Mouse (Mus musculus) forebrain, embryonic 16.5 days (tissue): Measurements from ENCODE around the gene Atxn7l1. TPM values are rescaled to one million over a fixed set of nuclear protein-coding genes. Genes with fewer than 3 reads are reported as not detected.
A peak's percentile ranks its signal among the peaks of the same experiment; 100 is the strongest.

Source experiments
- ATAC-seq: fragments of 200-750 bp; cut with Nextera tagmentation; 2 replicates; pipeline ENCODE4 v1.8.0; 2017; ENCODE audit warnings: mild to moderate bottlenecking, moderate library complexity
- H3K27ac ChIP-seq: fragments of 300-500 bp; sonication (generic); 2 replicates; pipeline ENCODE4 v1.5.1; 2014; ENCODE audit warnings: low read length, control low read depth
- H3K27me3 ChIP-seq: fragments of 300-500 bp; sonication (generic); replicated peaks from 2 replicates; pipeline ENCODE4 v1.6.1; 2014; ENCODE audit warnings: low read length; ENCODE audit not compliant: control insufficient read depth, insufficient read depth
- H3K36me3 ChIP-seq: fragments of 300-500 bp; sonication (generic); 2 replicates; pipeline ENCODE4 v1.6.1; 2014; ENCODE audit not compliant: control insufficient read depth, insufficient read depth
- H3K4me1 ChIP-seq: fragments of 300-500 bp; sonication (generic); replicated peaks from 2 replicates; pipeline ENCODE4 v1.6.1; 2014; ENCODE audit warnings: low read length; ENCODE audit not compliant: control insufficient read depth, insufficient read depth
- H3K4me2 ChIP-seq: fragments of 300-500 bp; sonication (generic); 2 replicates; pipeline ENCODE4 v1.6.1; 2014; ENCODE audit warnings: mild to moderate bottlenecking, low read length, control low read depth
- H3K4me3 ChIP-seq: fragments of 300-500 bp; sonication (generic); replicated peaks from 2 replicates; pipeline ENCODE4 v1.5.1; 2014; ENCODE audit warnings: mild to moderate bottlenecking, low read length, control low read depth
- H3K9ac ChIP-seq: fragments of 300-500 bp; sonication (generic); replicated peaks from 2 replicates; pipeline ENCODE4 v1.6.1; 2014; ENCODE audit warnings: low read depth, low read length, control low read depth
- H3K9me3 ChIP-seq: fragments of 300-500 bp; sonication (generic); 2 replicates; pipeline ENCODE4 v1.6.1; 2016; ENCODE audit warnings: low read length; ENCODE audit not compliant: control insufficient read depth
- WGBS: fragments of 180-500 bp; shearing (Covaris S2); extraction: QIAGEN DNeasy Blood & Tissue Kit; methylation state at CpG from one replicate; pipeline ENCODE4 v1.1.7; 2014; 5-methylcytosine and 5-hydroxymethylcytosine counted together
- polyA plus RNA-seq: library from polyadenylated mRNA; unstranded; fragments of >200 nt; fragmentation: Nextera tagmentation; extraction: Ambion mirVana; gene quantifications from 2 replicates; pipeline ENCODE4 v1.2.1, GENCODE M21; 2015

Atxn7l1 gene
- polyA plus RNA-seq, 1 experiment from 2014 or later: 19.9 TPM

- no peak for ATAC-seq
- Histone ChIP-seq H3K9ac (no peak overlapping the region), H3K36me3 (no peaks in the 10 kb centered on the region), H3K27me3 (no peaks in the 10 kb centered on the region), H3K4me3 (no peak overlapping the region), H3K27ac (no peak overlapping the region), H3K9me3 (no peaks in the 10 kb centered on the region), H3K4me1 (peaks cover 20% of the 10 kb centered on the region), H3K4me2 (no peak overlapping the region)
- 59% methylated on average over 8 of the region's 8 CpGs for WGBS
Measured at GRCm38 (mm10) chr12:33246878-33247277, 99.4 kb downstream of the Atxn7l1 start.

GRCm38 (mm10) chr12:33250197-33250596 lies 102.7 kb downstream of the Atxn7l1 start:
- no peak overlapping the region for H3K27ac ChIP-seq
- H3K27me3 ChIP-seq: no peaks in the 10 kb centered on the region
- no peak overlapping the region for H3K4me3 ChIP-seq
- WGBS: 88% methylated on average over 6 of the region's 6 CpGs
- H3K4me2 ChIP-seq: no peak overlapping the region
- no peaks in the 10 kb centered on the region for H3K36me3 ChIP-seq
- peaks cover 15% of the 10 kb centered on the region for H3K4me1 ChIP-seq
- no peak for ATAC-seq
- no peak overlapping the region for H3K9ac ChIP-seq
- no peaks in the 10 kb centered on the region for H3K9me3 ChIP-seq

GRCm38 (mm10) chr12:33251399-33251798 lies 103.9 kb downstream of the Atxn7l1 start:
- Histone ChIP-seq H3K4me2 (no peak overlapping the region), H3K4me3 (no peak overlapping the region), H3K9me3 (no peaks in the 10 kb centered on the region), H3K27ac (no peak overlapping the region; the same call in 1 of the 2 replicates), H3K9ac (no peak overlapping the region), H3K36me3 (no peaks in the 10 kb centered on the region), H3K27me3 (no peaks in the 10 kb centered on the region), H3K4me1 (peaks cover 11% of the 10 kb centered on the region)
- 63% methylated on average over 8 of the region's 8 CpGs for whole genome bisulfite sequencing
- no peak for ATAC-seq

GRCm38 (mm10) chr12:33252621-33253020 lies 105.1 kb downstream of the Atxn7l1 start:
- no peaks in the 10 kb centered on the region for H3K9me3 ChIP-seq
- no peak overlapping the region for H3K4me3 ChIP-seq
- H3K9ac ChIP-seq: no peak overlapping the region
- no peaks in the 10 kb centered on the region for H3K27me3 ChIP-seq
- WGBS: 84% methylated on average over 6 of the region's 6 CpGs
- ATAC-seq: no peak
- H3K4me2 ChIP-seq: no peak overlapping the region
- peaks cover 11% of the 10 kb centered on the region for H3K4me1 ChIP-seq
- H3K36me3 ChIP-seq: no peaks in the 10 kb centered on the region
- H3K27ac ChIP-seq: no peak overlapping the region

GRCm38 (mm10) chr12:33253206-33253605 lies 105.7 kb downstream of the Atxn7l1 start:
- H3K27me3 ChIP-seq: no peaks in the 10 kb centered on the region
- peaks cover 11% of the 10 kb centered on the region for H3K4me1 ChIP-seq
- H3K9ac ChIP-seq: no peak overlapping the region; the same call in 1 of the 2 replicates
- H3K36me3 ChIP-seq: no peaks in the 10 kb centered on the region
- H3K4me2 ChIP-seq: no peak overlapping the region
- 41% methylated on average over 9 of the region's 9 CpGs for WGBS
- H3K4me3 ChIP-seq: no peak overlapping the region
- H3K27ac ChIP-seq: peak overlapping the region; percentile 24; the same call in 1 of the 2 replicates
- no peaks in the 10 kb centered on the region for H3K9me3 ChIP-seq
- ATAC-seq: no peak

- H3K4me1 ChIP-seq: peaks cover 11% of the 10 kb centered on the region
- no peak for ATAC-seq
- H3K4me2 ChIP-seq: no peak overlapping the region
- 84% methylated on average over 2 of the region's 2 CpGs for WGBS
- H3K36me3 ChIP-seq: no peaks in the 10 kb centered on the region
- no peak overlapping the region for H3K9ac ChIP-seq
- no peak overlapping the region for H3K27ac ChIP-seq
- H3K9me3 ChIP-seq: no peaks in the 10 kb centered on the region
- no peaks in the 10 kb centered on the region for H3K27me3 ChIP-seq
- H3K4me3 ChIP-seq: no peak overlapping the region
Measured at GRCm38 (mm10) chr12:33255256-33255655, 107.8 kb downstream of the Atxn7l1 start.

- Histone ChIP-seq H3K27me3 (no peaks in the 10 kb centered on the region), H3K27ac (no peak overlapping the region), H3K4me1 (peaks cover 11% of the 10 kb centered on the region), H3K36me3 (no peaks in the 10 kb centered on the region), H3K4me2 (no peak overlapping the region), H3K9me3 (no peaks in the 10 kb centered on the region), H3K4me3 (no peak overlapping the region), H3K9ac (no peak overlapping the region)
- 93% methylated on average over 6 of the region's 6 CpGs for WGBS
- no peak for ATAC-seq
Measured at GRCm38 (mm10) chr12:33256426-33256825, 108.9 kb downstream of the Atxn7l1 start.

GRCm38 (mm10) chr12:33258995-33259529 lies 111.6 kb downstream of the Atxn7l1 start:
- 92% methylated on average over 5 of the region's 5 CpGs for WGBS
- no peaks in the 10 kb centered on the region for H3K9me3 ChIP-seq
- H3K4me2 ChIP-seq: no peak overlapping the region
- H3K27me3 ChIP-seq: no peaks in the 10 kb centered on the region
- H3K27ac ChIP-seq: no peak overlapping the region
- no peak overlapping the region for H3K9ac ChIP-seq
- H3K4me1 ChIP-seq: no peaks in the 10 kb centered on the region
- no peak overlapping the region for H3K4me3 ChIP-seq
- H3K36me3 ChIP-seq: no peaks in the 10 kb centered on the region
- no peak for ATAC-seq

- no peak overlapping the region for H3K27ac ChIP-seq
- no peaks in the 10 kb centered on the region for H3K4me1 ChIP-seq
- WGBS: 89% methylated on average over 7 of the region's 7 CpGs
Measured at GRCm38 (mm10) chr12:33260575-33260974, 113.1 kb downstream of the Atxn7l1 start.

GRCm38 (mm10) chr12:33265877-33266276 lies 118.4 kb downstream of the Atxn7l1 start:
- ATAC-seq: no peak
- Histone ChIP-seq H3K4me3 (no peak overlapping the region), H3K9me3 (no peaks in the 10 kb centered on the region), H3K27ac (no peak overlapping the region), H3K4me2 (no peak overlapping the region), H3K9ac (no peak overlapping the region), H3K36me3 (no peaks in the 10 kb centered on the region), H3K4me1 (no peaks in the 10 kb centered on the region), H3K27me3 (no peaks in the 10 kb centered on the region)
- 66% methylated on average over 11 of the region's 11 CpGs for WGBS

More at GRCm38 (mm10) chr12:33260575-33260974, 113.1 kb downstream of the Atxn7l1 start:
- Histone ChIP-seq H3K9ac (no peak overlapping the region), H3K4me3 (no peak overlapping the region), H3K27me3 (no peaks in the 10 kb centered on the region), H3K4me2 (no peak overlapping the region), H3K9me3 (no peaks in the 10 kb centered on the region), H3K36me3 (no peaks in the 10 kb centered on the region)
- ATAC-seq: no peak
